Mouse (Mus musculus): ENCODE results near the gene Ap1s1. TPM values are rescaled to one million over a fixed set of nuclear protein-coding genes. Genes with fewer than 3 reads are reported as not detected.

Ap1s1 gene
- polyA plus RNA-seq (2015; fragmentation: Nextera tagmentation; extraction: Ambion mirVana) = 160 and 172 TPM in 2 replicates

DNA sequence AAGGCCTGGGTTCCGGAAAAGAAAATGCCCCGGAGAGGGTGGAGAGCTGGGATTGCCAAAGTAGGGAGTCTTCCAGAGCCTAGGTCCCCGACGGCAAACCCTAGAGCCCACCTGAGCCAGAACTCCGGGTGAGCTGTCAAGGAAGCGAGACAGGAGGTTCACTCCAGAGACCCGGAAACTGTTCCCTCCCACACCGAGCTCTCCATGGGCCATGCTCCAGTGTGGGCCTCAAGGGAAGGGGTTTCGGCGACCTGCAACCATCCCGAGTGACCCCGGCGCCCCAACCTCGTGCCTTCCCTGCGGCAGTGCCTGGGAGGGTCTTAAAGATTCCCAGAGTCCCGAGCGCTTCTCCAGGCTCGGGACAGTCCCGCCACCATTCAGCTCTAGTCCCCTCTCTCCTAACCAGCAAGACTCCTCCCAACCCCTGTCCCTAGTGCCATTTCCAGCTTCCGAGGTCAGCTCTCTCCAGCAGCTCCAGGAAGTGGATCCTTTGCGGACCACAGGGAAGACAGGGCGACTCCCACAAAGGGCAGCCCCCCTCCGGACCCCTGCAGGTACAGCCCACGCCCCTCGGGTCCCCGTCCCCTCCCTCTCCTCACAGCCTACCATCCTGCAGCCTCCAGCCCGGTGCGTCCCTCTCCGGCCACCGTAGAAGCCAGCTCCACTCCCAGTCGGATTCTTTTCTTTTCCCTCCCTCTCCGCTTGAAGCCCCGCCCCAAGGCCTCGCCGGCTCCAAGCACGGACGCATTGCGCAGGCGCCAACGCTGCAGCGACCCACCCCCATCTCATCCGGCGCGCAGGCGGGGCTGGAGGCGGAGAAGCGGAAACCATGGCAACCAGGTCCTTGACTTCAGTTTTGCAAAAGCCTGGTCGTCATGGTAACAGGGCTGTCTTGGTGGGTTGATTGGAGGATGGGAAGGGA, at the start of gene Ap1s1:
TSS of gene Ap1s1 (minus strand) at position 734 of the 922 bp plus-strand sequence.
- Histone ChIP-seq H3K27ac (peak within 1 kb of the TSS; percentile 70), H3K9ac (ENCODE audit: low read depth, low read length) (peak within 1 kb of the TSS; percentile 74), H3K4me2 (ENCODE audit: low read length) (peak within 1 kb of the TSS; percentile 62), H3K4me3 (replicated peaks; ENCODE audit: low read depth, low read length) (peak within 1 kb of the TSS; percentile 65), H3K9me3 (replicated peaks; ENCODE audit: low read length) (no peaks in the 10 kb centered on the region), H3K4me1 (replicated peaks; ENCODE audit: insufficient read depth, low read length) (peaks cover 7% of the 10 kb centered on the region), H3K36me3 (ENCODE audit: insufficient read depth, low read length) (peaks cover 8% of the 10 kb centered on the region; the same call in 1 of the 2 replicates), H3K27me3 (ENCODE audit: insufficient read depth, low read length) (no peaks in the 10 kb centered on the region)
- DNase-seq (ENCODE audit: low spot score) = peak; percentile 98
- no peak for TF ChIP-seq CTCF (IDR thresholded peaks at IDR 0.05; ENCODE audit: low read depth)
- WGBS = under 1% methylated on average over 48 of the region's 48 CpGs
- ATAC-seq (replicated peaks; ENCODE audit: low FRiP score, low read depth) = peak; percentile 91

DNA sequence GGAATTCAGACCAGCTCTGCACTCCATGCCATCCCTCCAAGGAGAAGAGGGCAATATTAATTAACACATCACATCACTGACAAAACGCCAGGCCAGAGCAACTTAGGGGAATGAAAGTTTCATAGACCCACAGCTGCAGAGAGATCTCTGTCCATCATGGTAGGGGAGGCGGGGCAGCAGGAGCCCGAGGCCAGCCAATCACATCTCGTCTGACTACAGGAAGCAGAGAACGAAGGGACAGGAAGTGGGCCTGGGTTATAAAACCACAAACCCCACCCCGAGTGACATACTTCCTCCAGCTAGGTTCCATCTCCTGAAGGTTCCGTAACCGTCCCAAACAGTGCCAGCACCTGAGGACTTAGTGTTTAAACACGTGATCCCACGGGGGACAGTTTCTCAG, 49.2 kb upstream of the Ap1s1 start:
- H3K27ac ChIP-seq = no peak overlapping the region
- no peak for TF ChIP-seq CTCF (IDR thresholded peaks at IDR 0.05; ENCODE audit: low read depth)
- no peaks in the 10 kb centered on the region for H3K36me3 ChIP-seq (ENCODE audit: insufficient read depth, low read length)
- no peak overlapping the region for H3K4me2 ChIP-seq (ENCODE audit: low read length)
- no peaks in the 10 kb centered on the region for H3K9me3 ChIP-seq (replicated peaks; ENCODE audit: low read length)
- 88% methylated on average over 10 of the region's 10 CpGs for WGBS
- no peak for ATAC-seq (replicated peaks; ENCODE audit: low FRiP score, low read depth)
- no peak for DNase-seq (ENCODE audit: low spot score)
- H3K4me3 ChIP-seq (replicated peaks; ENCODE audit: low read depth, low read length) = no peak overlapping the region
- no peaks in the 10 kb centered on the region for H3K27me3 ChIP-seq (ENCODE audit: insufficient read depth, low read length)
- 0 out of 2 replicates have a peak, but pooled peaks cover 3% of the 10 kb centered on the region for H3K4me1 ChIP-seq (replicated peaks; ENCODE audit: insufficient read depth, low read length)
- no peak overlapping the region for H3K9ac ChIP-seq (ENCODE audit: low read depth, low read length)

DNA sequence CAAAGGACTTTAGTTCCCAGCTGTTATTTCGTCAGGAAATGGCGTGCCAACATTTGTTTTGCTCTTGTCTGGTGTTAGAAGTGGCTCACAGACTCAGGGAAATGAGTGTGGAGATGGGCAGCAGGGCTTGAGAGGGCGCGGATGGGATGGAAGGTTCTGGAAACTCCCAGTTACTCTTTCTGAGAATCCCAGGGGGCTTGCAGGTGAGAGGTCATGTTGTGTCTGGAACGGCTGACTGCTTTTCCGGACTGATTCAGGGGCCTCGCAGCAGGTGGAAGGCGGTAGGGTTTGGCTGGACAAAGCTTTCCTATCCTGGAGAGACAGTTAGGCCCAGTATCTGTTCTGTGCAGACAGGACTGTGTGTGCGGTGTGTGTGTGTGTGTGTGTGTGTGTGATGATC, 47.8 kb upstream of the Ap1s1 start:
- no peak for DNase-seq (ENCODE audit: low spot score)
- H3K4me3 ChIP-seq (replicated peaks; ENCODE audit: low read depth, low read length) = no peak overlapping the region
- no peak for TF ChIP-seq CTCF (IDR thresholded peaks at IDR 0.05; ENCODE audit: low read depth)
- ATAC-seq (replicated peaks; ENCODE audit: low FRiP score, low read depth) = no peak
- 0 out of 2 replicates have a peak, but pooled peaks cover 3% of the 10 kb centered on the region for H3K4me1 ChIP-seq (replicated peaks; ENCODE audit: insufficient read depth, low read length)
- no peak overlapping the region for H3K9ac ChIP-seq (ENCODE audit: low read depth, low read length)
- no peaks in the 10 kb centered on the region for H3K27me3 ChIP-seq (ENCODE audit: insufficient read depth, low read length)
- no peak overlapping the region for H3K4me2 ChIP-seq (ENCODE audit: low read length)
- 34% methylated on average over 9 of the region's 9 CpGs for WGBS
- H3K36me3 ChIP-seq (ENCODE audit: insufficient read depth, low read length) = no peaks in the 10 kb centered on the region
- no peak overlapping the region for H3K27ac ChIP-seq
- H3K9me3 ChIP-seq (replicated peaks; ENCODE audit: low read length) = no peaks in the 10 kb centered on the region

DNA sequence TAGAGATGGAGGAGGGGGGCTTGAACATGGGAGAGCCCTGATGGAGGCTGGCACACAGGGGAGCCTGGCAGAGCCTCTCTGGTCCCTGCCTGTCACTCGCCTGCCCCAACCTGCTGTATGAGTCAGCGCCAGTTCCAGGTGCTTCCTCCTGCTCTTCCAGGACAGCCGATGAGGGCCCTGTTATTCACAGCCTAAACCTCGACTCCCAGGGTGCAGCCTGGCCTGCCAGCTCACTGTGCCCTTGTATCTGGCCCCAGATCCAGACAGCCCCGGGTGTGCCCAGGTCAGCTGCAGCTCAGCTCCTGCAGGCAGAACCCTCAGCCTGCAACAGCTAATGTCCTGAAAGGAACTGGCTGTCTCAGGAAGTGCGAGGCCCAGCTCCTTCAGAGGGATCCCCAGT, 45.6 kb upstream of the Ap1s1 start:
- Histone ChIP-seq H3K9ac (ENCODE audit: low read depth, low read length) (no peak overlapping the region), H3K4me2 (ENCODE audit: low read length) (no peak overlapping the region), H3K4me3 (replicated peaks; ENCODE audit: low read depth, low read length) (no peak overlapping the region), H3K4me1 (replicated peaks; ENCODE audit: insufficient read depth, low read length) (0 out of 2 replicates have a peak, but pooled peaks cover 3% of the 10 kb centered on the region), H3K9me3 (replicated peaks; ENCODE audit: low read length) (no peaks in the 10 kb centered on the region), H3K27ac (no peak overlapping the region), H3K27me3 (ENCODE audit: insufficient read depth, low read length) (no peaks in the 10 kb centered on the region), H3K36me3 (ENCODE audit: insufficient read depth, low read length) (no peaks in the 10 kb centered on the region)
- no peak for TF ChIP-seq CTCF (IDR thresholded peaks at IDR 0.05; ENCODE audit: low read depth)
- WGBS = 53% methylated on average over 6 of the region's 6 CpGs
- ATAC-seq (replicated peaks; ENCODE audit: low FRiP score, low read depth) (no peak), DNase-seq (ENCODE audit: low spot score) (no peak)

DNA sequence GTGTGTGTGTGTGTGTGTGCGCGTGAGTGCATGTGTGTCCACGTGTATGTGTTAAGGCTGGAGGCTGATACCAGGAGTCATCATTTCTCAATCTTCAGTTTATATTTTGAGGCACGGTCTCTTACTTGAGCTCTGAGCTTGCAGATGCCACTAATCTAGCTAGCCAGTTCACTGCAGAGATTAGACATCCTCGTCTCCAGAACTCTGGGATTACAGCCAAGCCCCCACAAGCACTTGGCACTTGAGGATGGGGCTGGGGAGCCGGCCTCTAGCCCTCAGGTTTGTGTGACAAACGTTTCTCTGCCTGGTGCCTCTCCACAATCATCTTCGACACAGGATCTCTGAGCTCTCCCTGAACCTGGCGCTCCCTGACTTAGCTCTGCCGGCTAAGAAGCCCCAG, 44.9 kb upstream of the Ap1s1 start:
- H3K9ac ChIP-seq (ENCODE audit: low read depth, low read length) = no peak overlapping the region
- 0 out of 2 replicates have a peak, but pooled peaks cover 2% of the 10 kb centered on the region for H3K4me1 ChIP-seq (replicated peaks; ENCODE audit: insufficient read depth, low read length)
- no peaks in the 10 kb centered on the region for H3K36me3 ChIP-seq (ENCODE audit: insufficient read depth, low read length)
- no peak overlapping the region for H3K4me2 ChIP-seq (ENCODE audit: low read length)
- H3K27me3 ChIP-seq (ENCODE audit: insufficient read depth, low read length) = no peaks in the 10 kb centered on the region
- ATAC-seq (replicated peaks; ENCODE audit: low FRiP score, low read depth) (no peak), DNase-seq (ENCODE audit: low spot score) (no peak)
- WGBS = 72% methylated on average over 10 of the region's 10 CpGs
- no peak for TF ChIP-seq CTCF (IDR thresholded peaks at IDR 0.05; ENCODE audit: low read depth)
- no peaks in the 10 kb centered on the region for H3K9me3 ChIP-seq (replicated peaks; ENCODE audit: low read length)
- no peak overlapping the region for H3K4me3 ChIP-seq (replicated peaks; ENCODE audit: low read depth, low read length)
- no peak overlapping the region for H3K27ac ChIP-seq

DNA sequence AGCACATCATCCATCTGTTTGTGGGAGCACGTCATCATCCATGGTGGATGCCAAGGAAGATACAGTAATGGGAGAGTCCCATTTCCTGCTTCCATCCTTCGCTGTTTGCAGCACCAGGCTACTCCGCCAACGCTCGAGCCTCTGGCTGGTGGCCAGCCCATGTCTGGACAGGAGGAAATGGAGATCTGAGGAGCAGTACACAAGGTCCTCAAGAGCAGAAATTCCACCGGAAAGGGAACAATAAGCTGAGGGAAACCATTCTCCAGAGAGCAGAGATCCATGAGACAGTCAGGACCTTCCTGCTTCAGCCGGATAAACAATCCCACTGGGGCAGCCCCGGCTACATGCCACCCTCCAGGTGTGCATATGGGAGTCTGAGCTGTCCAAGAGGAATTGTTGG, 41.5 kb upstream of the Ap1s1 start:
- Histone ChIP-seq H3K27me3 (ENCODE audit: insufficient read depth, low read length) (no peaks in the 10 kb centered on the region), H3K4me3 (replicated peaks; ENCODE audit: low read depth, low read length) (no peak overlapping the region), H3K4me1 (replicated peaks; ENCODE audit: insufficient read depth, low read length) (no peaks in the 10 kb centered on the region), H3K4me2 (ENCODE audit: low read length) (no peak overlapping the region), H3K36me3 (ENCODE audit: insufficient read depth, low read length) (no peaks in the 10 kb centered on the region), H3K9ac (ENCODE audit: low read depth, low read length) (no peak overlapping the region), H3K27ac (no peak overlapping the region), H3K9me3 (replicated peaks; ENCODE audit: low read length) (no peaks in the 10 kb centered on the region)
- no peak for TF ChIP-seq CTCF (IDR thresholded peaks at IDR 0.05; ENCODE audit: low read depth)
- ATAC-seq (replicated peaks; ENCODE audit: low FRiP score, low read depth) (no peak), DNase-seq (ENCODE audit: low spot score) (peak; percentile 47)
- WGBS = 71% methylated on average over 8 of the region's 8 CpGs
